Mouse (Mus musculus) intestine, embryonic 14.5 days (tissue): ENCODE measurements around the gene Lrrn1. TPM values are rescaled to one million over a fixed set of nuclear protein-coding genes. Genes with fewer than 3 reads are reported as not detected.

ENCODE experiments used
- ATAC-seq: fragments of 200-750 bp; cut with Nextera tagmentation; replicated peaks from 2 replicates; pipeline ENCODE4 v1.8.0; 2017; ENCODE audit warnings: low read depth, moderate number of reproducible peaks, moderate TSS enrichment, moderate library complexity; ENCODE audit not compliant: low FRiP score, low TSS enrichment
- DNase-seq: peaks from one replicate; pipeline ENCODE4 v3.0.0-alpha.2; 2018; ENCODE audit warnings: low spot score
- H3K27ac ChIP-seq: fragments of 300-500 bp; sonication (generic); 2 replicates; pipeline ENCODE4 v1.5.1; 2014; ENCODE audit warnings: low read depth, mild to moderate bottlenecking, control low read depth
- H3K27me3 ChIP-seq: fragments of 300-500 bp; sonication (generic); replicated peaks from 2 replicates; pipeline ENCODE4 v1.6.1; 2014; ENCODE audit warnings: low read length, control low read depth; ENCODE audit not compliant: control insufficient read depth, insufficient read depth
- H3K36me3 ChIP-seq: fragments of 300-500 bp; sonication (generic); 2 replicates; pipeline ENCODE4 v1.6.1; 2014; ENCODE audit warnings: low read length, control low read depth; ENCODE audit not compliant: control insufficient read depth, insufficient read depth
- H3K4me1 ChIP-seq: fragments of 300-500 bp; sonication (generic); replicated peaks from 2 replicates; pipeline ENCODE4 v1.6.1; 2014; ENCODE audit warnings: low read length, control low read depth, mixed read lengths; ENCODE audit not compliant: control insufficient read depth, insufficient read depth
- H3K4me2 ChIP-seq: fragments of 300-500 bp; sonication (generic); 2 replicates; pipeline ENCODE4 v1.6.1; 2014; ENCODE audit warnings: low read length
- H3K4me3 ChIP-seq: fragments of 300-500 bp; sonication (generic); 2 replicates; pipeline ENCODE4 v1.5.1; 2014; ENCODE audit warnings: low read depth, low read length, control low read depth, mixed read lengths
- H3K9ac ChIP-seq: fragments of 300-500 bp; sonication (generic); 2 replicates; pipeline ENCODE4 v1.6.1; 2014; ENCODE audit warnings: mild to moderate bottlenecking, low read length
- H3K9me3 ChIP-seq: fragments of 300-500 bp; sonication (generic); 2 replicates; pipeline ENCODE4 v1.6.1; 2016; ENCODE audit warnings: low read length, control low read depth; ENCODE audit not compliant: control insufficient read depth
- whole genome bisulfite sequencing: fragments of 180-500 bp; shearing (Covaris S2); extraction: QIAGEN DNeasy Blood & Tissue Kit; methylation state at CpG from one replicate; pipeline ENCODE4 v1.1.7; 2014; 5-methylcytosine and 5-hydroxymethylcytosine counted together
- polyA plus RNA-seq: library from polyadenylated mRNA; unstranded; fragments of >200 nt; fragmentation: Nextera tagmentation; extraction: Ambion mirVana; gene quantifications from 2 replicates; pipeline ENCODE4 v1.2.1, GENCODE M21; 2014

Lrrn1 gene
- polyA plus RNA-seq, 1 experiment from 2014 or later: 6.4 TPM

DNA sequence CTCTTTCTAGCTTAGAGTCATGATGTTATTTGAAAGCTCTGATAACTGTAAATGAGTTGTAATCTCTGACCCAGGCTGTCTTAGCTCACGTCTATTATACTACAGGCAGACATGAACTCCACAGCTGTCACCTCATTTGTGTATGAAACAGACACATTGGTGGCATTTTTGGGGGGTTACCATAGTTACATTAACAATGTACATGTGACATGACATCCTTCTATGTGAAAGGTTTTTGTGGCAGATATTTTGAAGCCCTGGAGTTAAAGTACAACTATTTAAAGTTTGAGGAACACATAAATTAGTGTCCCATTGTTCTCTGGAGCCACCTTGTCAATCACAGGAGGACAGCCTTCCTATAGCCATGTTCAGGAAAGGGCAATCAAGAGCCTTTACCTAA, 5.0 kb downstream of the Lrrn1 start:
- ATAC-seq: no peak

DNA sequence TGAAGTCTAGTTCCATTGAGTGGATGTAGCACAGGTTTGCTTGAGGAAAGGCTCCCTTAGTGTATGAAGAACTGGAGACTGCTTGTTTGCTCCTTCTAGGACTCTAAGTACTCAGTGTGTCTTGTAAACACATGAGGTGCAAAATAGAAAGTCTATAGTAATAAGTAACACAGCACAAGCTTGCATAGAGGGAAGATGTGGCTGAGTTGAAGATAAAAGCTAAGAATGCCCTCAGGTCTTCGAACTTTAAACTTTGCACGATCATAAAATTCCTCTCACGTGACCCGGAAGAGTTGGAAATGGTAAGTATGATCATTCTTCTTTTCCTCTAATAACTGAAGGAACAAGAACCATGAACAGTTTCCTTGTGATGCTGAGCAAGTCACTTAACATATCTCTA, 7.1 kb downstream of the Lrrn1 start:
- Histone ChIP-seq H3K27ac (no peak overlapping the region), H3K4me2 (no peak overlapping the region), H3K36me3 (no peaks in the 10 kb centered on the region), H3K27me3 (peaks cover 8% of the 10 kb centered on the region), H3K9me3 (no peaks in the 10 kb centered on the region), H3K9ac (no peak overlapping the region), H3K4me3 (no peak overlapping the region), H3K4me1 (no peaks in the 10 kb centered on the region)
- DNase-seq: no peak
- 71% methylated on average over 4 of the region's 4 CpGs for WGBS
- ATAC-seq: no peak

More for the DNA sequence above, 5.0 kb downstream of the Lrrn1 start:
- WGBS: 44% methylated on average over 1 of the region's 1 CpGs
- Histone ChIP-seq H3K36me3 (no peaks in the 10 kb centered on the region), H3K27ac (no peak overlapping the region), H3K9me3 (no peaks in the 10 kb centered on the region), H3K27me3 (peaks cover 23% of the 10 kb centered on the region), H3K4me3 (no peak overlapping the region), H3K4me2 (no peak overlapping the region), H3K9ac (no peak overlapping the region), H3K4me1 (no peaks in the 10 kb centered on the region; the same call in 1 of the 2 replicates)
- no peak for DNase-seq

DNA sequence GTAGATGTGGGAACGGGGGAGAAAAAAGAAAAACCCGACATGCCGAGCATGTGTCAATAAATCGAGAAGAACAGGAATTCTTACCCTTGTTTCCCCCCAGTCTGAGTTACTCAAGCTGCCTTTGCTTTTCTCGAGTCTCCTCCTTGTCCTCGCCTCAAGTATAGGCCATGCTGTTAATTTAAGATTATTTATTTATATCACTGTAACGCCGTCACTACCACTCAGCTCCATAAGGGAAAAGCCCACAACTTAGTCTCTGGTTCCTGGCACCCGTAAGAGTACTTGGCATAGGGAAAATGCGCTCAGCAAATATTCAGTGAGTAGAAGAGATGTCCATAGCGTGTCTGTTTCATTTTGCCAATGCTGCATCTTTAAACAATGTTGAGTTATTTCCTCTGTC, 11.7 kb downstream of the Lrrn1 start:
- DNase-seq (no peak), ATAC-seq (no peak)
- no peaks in the 10 kb centered on the region for H3K4me1 ChIP-seq
- H3K4me2 ChIP-seq: no peak overlapping the region
- H3K9me3 ChIP-seq: no peaks in the 10 kb centered on the region
- no peak overlapping the region for H3K9ac ChIP-seq
- H3K27ac ChIP-seq: no peak overlapping the region
- H3K4me3 ChIP-seq: no peak overlapping the region
- H3K27me3 ChIP-seq: no peaks in the 10 kb centered on the region
- H3K36me3 ChIP-seq: no peaks in the 10 kb centered on the region
- WGBS: 71% methylated on average over 11 of the region's 11 CpGs

DNA sequence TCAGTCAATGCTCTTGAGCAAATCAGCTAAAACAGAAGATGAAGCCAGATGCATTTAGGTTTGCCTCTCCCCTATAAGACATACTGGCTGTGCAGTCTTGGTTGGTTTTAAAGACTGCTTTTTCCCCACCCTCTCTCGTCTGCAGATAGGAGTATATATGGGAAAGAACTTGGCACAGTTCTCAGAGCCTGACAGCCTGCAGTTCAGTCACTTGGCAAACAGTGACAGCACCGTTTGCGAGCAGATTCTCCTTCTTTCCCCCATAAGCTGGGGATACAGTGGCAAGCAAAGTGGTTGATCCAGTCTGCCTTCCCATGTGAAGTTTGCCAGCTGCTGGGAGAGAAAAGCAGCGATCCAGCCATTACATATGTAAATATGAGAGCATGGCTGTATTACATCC, 12.3 kb downstream of the Lrrn1 start:
- H3K36me3 ChIP-seq: no peaks in the 10 kb centered on the region
- no peak overlapping the region for H3K4me3 ChIP-seq
- DNase-seq (no peak), ATAC-seq (no peak)
- no peak overlapping the region for H3K4me2 ChIP-seq
- no peaks in the 10 kb centered on the region for H3K9me3 ChIP-seq
- H3K9ac ChIP-seq: no peak overlapping the region
- 66% methylated on average over 4 of the region's 4 CpGs for WGBS
- no peaks in the 10 kb centered on the region for H3K4me1 ChIP-seq
- H3K27me3 ChIP-seq: no peaks in the 10 kb centered on the region
- no peak overlapping the region for H3K27ac ChIP-seq

DNA sequence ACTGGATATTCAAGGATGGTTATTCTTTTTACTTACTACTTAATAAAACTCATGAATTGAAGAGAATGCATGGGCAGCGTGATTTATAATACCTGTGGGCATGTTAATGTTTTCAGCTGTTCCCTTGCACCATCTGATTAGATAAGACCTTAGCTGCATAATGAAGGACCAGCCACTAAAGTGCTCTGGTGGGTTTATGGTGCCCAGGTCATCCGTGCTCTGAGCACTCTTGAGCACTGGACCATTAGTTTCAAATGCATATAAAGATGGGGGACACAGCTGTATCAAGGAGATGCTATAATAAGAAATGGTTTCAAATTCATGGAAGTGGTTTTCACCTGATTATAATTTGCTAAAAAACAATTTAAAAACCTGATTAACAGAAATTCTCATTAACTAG, 16.7 kb downstream of the Lrrn1 start:
- Histone ChIP-seq H3K4me1 (no peaks in the 10 kb centered on the region), H3K4me2 (no peak overlapping the region), H3K9ac (no peak overlapping the region), H3K27me3 (no peaks in the 10 kb centered on the region), H3K9me3 (no peaks in the 10 kb centered on the region), H3K27ac (no peak overlapping the region), H3K36me3 (no peaks in the 10 kb centered on the region), H3K4me3 (no peak overlapping the region)
- DNase-seq (no peak), ATAC-seq (no peak)
- WGBS: 77% methylated on average over 2 of the region's 2 CpGs

DNA sequence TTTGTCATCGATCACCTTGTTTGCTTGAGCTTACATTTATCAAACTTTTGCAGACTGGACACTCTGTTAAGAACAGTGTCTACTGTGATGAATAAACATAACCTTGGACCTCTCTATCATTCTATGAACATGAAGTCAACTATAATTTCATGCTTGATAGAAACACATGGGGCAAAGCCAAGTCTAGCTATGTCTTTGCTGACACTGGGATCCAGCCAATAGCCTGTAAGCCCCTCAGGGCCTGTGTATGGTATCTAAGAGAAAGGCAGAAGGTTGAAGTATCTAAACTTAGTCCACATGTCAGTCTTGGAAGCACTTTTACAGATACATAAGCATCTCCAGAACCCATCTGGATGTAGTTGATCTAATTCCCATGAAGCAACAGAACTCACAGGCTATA, 22.9 kb downstream of the Lrrn1 start:
- Histone ChIP-seq H3K36me3 (no peaks in the 10 kb centered on the region), H3K4me2 (no peak overlapping the region), H3K4me1 (no peaks in the 10 kb centered on the region), H3K4me3 (no peak overlapping the region), H3K9me3 (no peaks in the 10 kb centered on the region), H3K9ac (no peak overlapping the region), H3K27me3 (no peaks in the 10 kb centered on the region), H3K27ac (no peak overlapping the region)
- DNase-seq (no peak), ATAC-seq (no peak)
- 84% methylated on average over 1 of the region's 1 CpGs for WGBS

DNA sequence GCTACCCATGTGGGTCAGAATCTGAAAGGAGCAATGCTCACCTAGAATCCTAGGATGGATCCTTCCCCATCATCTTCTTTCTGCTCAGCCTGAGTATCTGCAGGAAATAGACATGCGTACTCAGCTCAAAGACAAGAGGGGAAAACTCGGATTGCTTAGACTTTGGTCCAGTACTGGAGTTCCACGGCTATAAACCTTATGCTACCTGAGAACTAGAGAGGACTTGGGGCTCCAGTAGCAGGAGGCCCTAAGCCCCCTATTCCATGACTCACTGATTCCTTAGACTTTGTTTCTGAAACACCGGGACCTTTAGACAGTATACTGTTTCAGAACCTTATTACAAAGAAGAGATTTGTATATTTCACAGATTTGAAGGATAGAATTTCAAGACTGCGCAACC, 25.8 kb downstream of the Lrrn1 start:
- Histone ChIP-seq H3K27me3 (no peaks in the 10 kb centered on the region), H3K4me3 (no peak overlapping the region), H3K4me2 (no peak overlapping the region), H3K9me3 (no peaks in the 10 kb centered on the region), H3K9ac (no peak overlapping the region), H3K27ac (no peak overlapping the region), H3K4me1 (no peaks in the 10 kb centered on the region), H3K36me3 (no peaks in the 10 kb centered on the region)
- DNase-seq (no peak), ATAC-seq (no peak)
- WGBS: 64% methylated on average over 5 of the region's 5 CpGs

DNA sequence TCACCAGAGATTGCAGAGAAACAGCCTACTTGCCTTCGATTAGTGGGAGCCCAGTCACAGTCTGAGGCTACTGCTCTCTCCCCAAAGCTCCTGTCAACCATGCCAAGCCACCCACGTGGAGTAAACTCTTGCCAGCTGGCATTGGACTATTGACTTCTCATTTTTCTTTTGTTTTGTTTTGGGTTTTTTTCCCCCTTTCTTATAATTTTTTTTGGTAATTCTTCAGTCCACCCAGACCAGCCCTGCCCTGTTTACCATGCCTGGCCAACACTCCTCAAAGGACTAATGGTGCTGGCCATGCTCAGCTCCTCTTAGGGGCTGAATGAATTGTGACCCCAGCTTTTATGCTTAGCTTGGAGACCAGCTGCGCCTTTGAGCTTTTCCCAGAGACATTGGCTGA, 27.4 kb downstream of the Lrrn1 start:
- Histone ChIP-seq H3K4me2 (no peak overlapping the region), H3K9ac (no peak overlapping the region), H3K4me3 (no peak overlapping the region), H3K27me3 (no peaks in the 10 kb centered on the region), H3K36me3 (no peaks in the 10 kb centered on the region), H3K27ac (no peak overlapping the region), H3K9me3 (no peaks in the 10 kb centered on the region), H3K4me1 (no peaks in the 10 kb centered on the region)
- ATAC-seq (no peak), DNase-seq (no peak)
- WGBS: 78% methylated on average over 3 of the region's 3 CpGs

DNA sequence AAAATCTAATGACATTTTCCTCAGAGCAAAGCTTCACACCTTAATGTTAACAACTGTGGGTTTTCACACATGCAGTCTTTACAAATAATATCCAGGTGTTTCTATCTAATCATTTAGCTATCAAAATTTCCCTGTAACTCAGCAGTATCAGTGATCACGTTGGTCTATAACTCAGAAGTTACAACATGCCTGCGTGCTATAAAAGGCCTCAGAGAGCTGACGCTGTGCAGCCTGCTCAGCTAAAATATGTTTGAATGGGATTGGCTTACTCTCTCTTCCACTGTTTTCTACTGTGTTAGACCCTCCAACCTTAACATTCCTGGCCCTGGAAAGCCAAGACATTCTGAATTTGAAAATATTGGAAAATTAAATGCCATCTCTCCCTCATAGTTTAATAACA, 28.2 kb downstream of the Lrrn1 start:
- Histone ChIP-seq H3K4me2 (no peak overlapping the region), H3K4me3 (no peak overlapping the region), H3K9ac (no peak overlapping the region), H3K36me3 (no peaks in the 10 kb centered on the region), H3K27me3 (no peaks in the 10 kb centered on the region), H3K27ac (no peak overlapping the region), H3K4me1 (no peaks in the 10 kb centered on the region), H3K9me3 (no peaks in the 10 kb centered on the region)
- ATAC-seq (no peak), DNase-seq (no peak)
- WGBS: 58% methylated on average over 3 of the region's 3 CpGs
